Mouse (Mus musculus) cortical plate, adult 2 months (tissue): ENCODE results near the gene Nme3. TPM values are rescaled to one million over a fixed set of nuclear protein-coding genes. Genes with fewer than 3 reads are reported as not detected.
"Not testable (repeated sequence)": the region's sequence is repeated elsewhere in the genome, so short reads cannot be mapped to it uniquely, and the experiment has no call there.

ENCODE experiments used
- H3K27ac ChIP-seq: fragments of 200-500 bp; 2 replicates; pipeline ENCODE4 v1.5.1; 2012; ENCODE audit warnings: low read length, control low read depth, inconsistent platforms; ENCODE audit not compliant: insufficient read depth
- H3K4me1 ChIP-seq: fragments of 200-500 bp; 2 replicates; pipeline ENCODE4 v1.6.1; 2011; ENCODE audit warnings: low read length; ENCODE audit not compliant: control insufficient read depth, insufficient read depth
- H3K4me3 ChIP-seq: fragments of 200-500 bp; 2 replicates; pipeline ENCODE4 v1.5.1; 2011; ENCODE audit warnings: mild to moderate bottlenecking, low read length, control low read depth; ENCODE audit not compliant: insufficient read depth
- CTCF ChIP-seq: fragments of 200-500 bp; IDR thresholded peaks from 2 replicates; pipeline ENCODE4 v1.5.1; 2011; ENCODE audit warnings: mild to moderate bottlenecking, control low read depth, low read length; ENCODE audit not compliant: insufficient read depth; ENCODE audit errors: extremely low read depth
- POLR2A ChIP-seq: fragments of 200-500 bp; IDR thresholded peaks from 2 replicates; pipeline ENCODE4 v1.6.1; 2011; ENCODE audit warnings: mild to moderate bottlenecking, low read length, control low read depth; ENCODE audit not compliant: insufficient read depth; ENCODE audit errors: extremely low read depth
- polyA plus RNA-seq: library from polyadenylated mRNA; depleted of rRNA; stranded (reverse); fragments of >200 nt; gene quantifications from 2 replicates; pipeline ENCODE4 v1.2.3, GENCODE M21; 2012; rRNA removed

Nme3 gene
- polyA plus RNA-seq, 1 experiment: 94.7 TPM

GRCm38 (mm10) chr17:24929506-24929905 lies 33.2 kb downstream of the Nme3 start:
- Histone ChIP-seq H3K4me3 (no peak overlapping the region), H3K4me1 (peaks cover 8% of the 10 kb centered on the region), H3K27ac (no peak overlapping the region)
- TF ChIP-seq CTCF: no peak
- TF ChIP-seq POLR2A: no peak

DNA sequence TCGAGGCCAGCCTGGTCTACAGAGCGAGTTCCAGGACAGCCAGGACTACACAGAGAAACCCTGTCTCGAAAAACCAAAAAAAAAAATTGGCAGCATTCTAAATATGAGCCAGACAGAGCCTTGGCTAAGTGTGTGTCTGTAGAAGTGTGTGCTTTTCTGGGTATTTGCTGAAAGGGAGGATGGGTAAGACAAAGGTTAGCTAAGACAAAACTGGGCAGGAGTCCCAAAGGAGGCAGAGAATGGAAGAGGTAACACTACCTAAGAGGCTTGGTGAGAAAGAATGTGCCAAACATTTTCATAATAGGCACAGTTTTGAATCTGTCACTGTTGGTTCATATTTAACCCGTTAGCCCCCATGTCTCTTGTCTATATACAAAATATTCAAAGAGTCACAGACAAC lies 36.1 kb downstream of the Nme3 start:
- TF ChIP-seq CTCF: no peak
- TF ChIP-seq POLR2A: no peak

DNA sequence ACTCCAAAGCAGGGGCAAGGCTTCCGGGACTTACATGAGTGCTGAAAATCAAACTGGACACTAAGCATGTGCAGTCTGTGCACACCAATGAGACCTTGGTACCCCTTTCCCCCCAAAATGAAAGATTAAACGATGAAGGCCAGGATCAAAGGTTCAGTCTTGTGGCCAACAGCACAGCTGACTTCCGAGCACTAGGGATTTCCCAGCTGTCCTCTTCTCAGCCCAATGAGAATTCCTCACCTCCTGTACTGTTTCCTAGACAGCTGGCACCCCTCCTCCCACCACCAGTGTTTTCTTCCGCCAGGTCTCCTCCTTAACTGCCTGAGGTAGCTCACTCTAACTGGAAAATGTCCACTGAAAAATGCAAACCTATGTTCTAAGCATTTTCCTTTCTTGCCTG lies 36.9 kb downstream of the Nme3 start:
- Histone ChIP-seq H3K4me3 (no peak overlapping the region), H3K4me1 (peaks cover 11% of the 10 kb centered on the region), H3K27ac (no peak overlapping the region)
- TF ChIP-seq POLR2A (no peak), CTCF (no peak)

More for the DNA sequence above, 36.1 kb downstream of the Nme3 start:
- peaks cover 11% of the 10 kb centered on the region for H3K4me1 ChIP-seq
- no peak overlapping the region for H3K4me3 ChIP-seq
- H3K27ac ChIP-seq: no peak overlapping the region

GRCm38 (mm10) chr17:24934926-24935325 lies 38.6 kb downstream of the Nme3 start:
- TF ChIP-seq POLR2A (no peak), CTCF (no peak)
- H3K4me1 ChIP-seq: peaks cover 11% of the 10 kb centered on the region
- no peak overlapping the region for H3K27ac ChIP-seq
- peak overlapping the region; percentile 96 for H3K4me3 ChIP-seq

GRCm38 (mm10) chr17:24935666-24936065 lies 39.4 kb downstream of the Nme3 start:
- no peak overlapping the region for H3K27ac ChIP-seq

GRCm38 (mm10) chr17:24936259-24937237 lies 40.2 kb downstream of the Nme3 start, which contains the start of gene Mapk8ip3:
TSS of gene Mapk8ip3 (minus strand) at chr17:24936977.
- TF ChIP-seq POLR2A (peak; percentile 96), CTCF (no peak)
- H3K27ac ChIP-seq: peak within 1 kb of the TSS; percentile 72
- peak within 1 kb of the TSS; percentile 96 for H3K4me3 ChIP-seq
- H3K4me1 ChIP-seq: peaks cover 11% of the 10 kb centered on the region

More at GRCm38 (mm10) chr17:24935666-24936065, 39.4 kb downstream of the Nme3 start:
- Histone ChIP-seq H3K4me1 (peaks cover 11% of the 10 kb centered on the region), H3K4me3 (peak overlapping the region; percentile 96)
- TF ChIP-seq POLR2A: no peak
- TF ChIP-seq CTCF: no peak

DNA sequence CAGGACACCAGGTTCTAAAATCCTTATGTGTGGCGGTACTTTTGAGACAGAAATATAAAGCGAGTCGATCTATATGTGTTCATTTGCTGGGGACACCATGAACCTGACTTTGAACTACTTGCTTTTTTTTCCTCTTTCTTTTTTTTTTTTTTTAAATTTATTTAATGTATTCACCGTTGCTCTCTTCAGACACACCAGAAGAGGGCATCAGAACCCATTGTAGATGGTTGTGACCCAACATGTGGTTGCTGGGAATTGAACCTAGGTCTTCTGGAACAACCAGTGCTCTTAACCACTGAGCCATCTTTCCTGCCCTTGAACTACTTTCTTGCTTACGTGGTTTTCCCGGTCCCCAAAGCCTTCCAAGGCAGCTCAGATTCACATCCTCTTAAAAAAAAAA lies 41.0 kb downstream of the Nme3 start:
- peaks cover 11% of the 10 kb centered on the region for H3K4me1 ChIP-seq
- peak overlapping the region; percentile 96 for H3K4me3 ChIP-seq
- peak overlapping the region; percentile 67 for H3K27ac ChIP-seq
- no peak for TF ChIP-seq CTCF
- no peak for TF ChIP-seq POLR2A

DNA sequence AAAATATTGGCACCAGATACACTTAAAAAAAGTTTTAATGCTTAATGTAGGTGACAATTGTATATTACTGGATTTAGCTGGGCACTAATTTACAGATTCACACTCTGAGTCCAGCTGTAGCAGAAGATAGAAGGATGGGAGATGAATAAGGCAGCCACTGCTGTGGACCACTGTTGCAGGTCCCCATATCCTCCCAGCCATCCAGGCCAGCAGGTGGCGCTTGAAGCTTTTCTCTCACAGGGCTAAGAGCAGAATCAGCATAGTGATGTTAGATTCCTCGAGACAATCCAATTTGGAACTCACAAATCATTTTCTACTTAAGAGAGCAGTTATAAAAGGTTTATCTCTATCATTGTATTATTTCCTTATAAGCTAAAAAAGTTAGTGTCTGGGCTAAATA lies 46.2 kb downstream of the Nme3 start:
- H3K4me1 ChIP-seq, H3K27ac ChIP-seq, H3K4me3 ChIP-seq: not testable (repeated sequence)
- TF ChIP-seq CTCF: peak; percentile 39; the same call in 1 of the 2 replicates

DNA sequence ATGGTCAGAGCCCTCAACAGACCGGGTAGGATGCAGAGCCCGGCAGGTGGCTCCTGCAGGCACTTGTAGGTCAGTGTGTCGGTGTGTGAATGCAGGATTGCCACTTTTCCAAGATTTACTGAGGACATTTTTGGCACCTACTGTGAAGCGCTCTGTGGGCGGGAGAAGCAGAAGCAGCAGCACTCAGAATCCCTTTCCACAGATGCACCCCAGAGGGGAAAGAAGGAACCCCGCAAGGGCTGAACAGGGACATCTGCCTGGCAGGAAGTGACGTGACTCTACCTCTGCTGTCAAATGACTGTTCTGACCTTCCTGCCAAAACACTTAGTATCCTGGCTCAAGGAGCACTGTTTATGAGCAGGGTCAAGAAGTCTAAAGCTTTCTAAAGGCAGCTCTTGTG lies 46.7 kb downstream of the Nme3 start:
- no peak for TF ChIP-seq POLR2A
- TF ChIP-seq CTCF: no peak
- H3K4me3 ChIP-seq: no peak overlapping the region
- no peak overlapping the region for H3K27ac ChIP-seq
- no peaks in the 10 kb centered on the region for H3K4me1 ChIP-seq

- H3K4me3 ChIP-seq, H3K4me1 ChIP-seq, H3K27ac ChIP-seq: not testable (repeated sequence)
Measured at GRCm38 (mm10) chr17:24943589-24943988, 47.3 kb downstream of the Nme3 start.

Other genes with a start within 250 kb of the Nme3 start
- 68.2 and 69.0 TPM in 2 replicates for gene Slc9a3r2, start 246.2 kb upstream of the Nme3 start, polyA plus RNA-seq
- 0.34 and 0.50 TPM in 2 replicates for gene Npw, start 238.0 kb upstream of the Nme3 start, polyA plus RNA-seq
- 53.5 and 53.6 TPM in 2 replicates for gene Zfp598, start 226.8 kb upstream of the Nme3 start, polyA plus RNA-seq
- gene Syngr3, start 206.5 kb upstream of the Nme3 start, polyA plus RNA-seq: 177 and 184 TPM in 2 replicates
- gene Gfer, start 200.3 kb upstream of the Nme3 start, polyA plus RNA-seq: 21.1 and 21.5 TPM in 2 replicates
- gene Noxo1, start 200.3 kb upstream of the Nme3 start, polyA plus RNA-seq: 5.2 and 6.4 TPM in 2 replicates
- 53.0 and 53.7 TPM in 2 replicates for gene Tbl3, start 188.8 kb upstream of the Nme3 start, polyA plus RNA-seq
- 0.32 and 0.33 TPM in 2 replicates for gene Rnf151, start 178.4 kb upstream of the Nme3 start, polyA plus RNA-seq
- 980 and 1,011 TPM in 2 replicates for gene Rps2, start 178.4 kb upstream of the Nme3 start, polyA plus RNA-seq
- 428 and 431 TPM in 2 replicates for gene Ndufb10, start 172.0 kb upstream of the Nme3 start, polyA plus RNA-seq
- 0.48 and 0.57 TPM in 2 replicates for gene Rpl3l, start 168.7 kb upstream of the Nme3 start, polyA plus RNA-seq
- gene Msrb1, start 159.9 kb upstream of the Nme3 start, polyA plus RNA-seq: 47.3 and 53.0 TPM in 2 replicates
- gene Hs3st6, start 143.5 kb upstream of the Nme3 start, polyA plus RNA-seq: 0.29 and 0.44 TPM in 2 replicates
- gene Meiob, start 92.2 kb upstream of the Nme3 start, polyA plus RNA-seq: not detected in 2 replicates
- 138 and 151 TPM in 2 replicates for gene Hagh, start 56.4 kb upstream of the Nme3 start, polyA plus RNA-seq
- gene Fahd1, start 46.1 kb upstream of the Nme3 start, polyA plus RNA-seq: 21.8 and 25.1 TPM in 2 replicates
- not detected in 2 replicates for gene Igfals, start 30.5 kb upstream of the Nme3 start, polyA plus RNA-seq
- gene Nubp2, start 10.2 kb upstream of the Nme3 start, polyA plus RNA-seq: 24.6 and 27.3 TPM in 2 replicates
- 91.9 and 92.7 TPM in 2 replicates for gene Spsb3, start 9.9 kb upstream of the Nme3 start, polyA plus RNA-seq
- 62.4 and 65.0 TPM in 2 replicates for gene Eme2, start 1.4 kb upstream of the Nme3 start, polyA plus RNA-seq
- 115 and 117 TPM in 2 replicates for gene Mrps34, start 1.4 kb upstream of the Nme3 start, polyA plus RNA-seq
- 328 and 355 TPM in 2 replicates for gene Mapk8ip3, start 40.5 kb downstream of the Nme3 start, polyA plus RNA-seq
- gene Jpt2, start 64.2 kb downstream of the Nme3 start, polyA plus RNA-seq: 4.5 and 6.2 TPM in 2 replicates
- gene Cramp1l, start 119.3 kb downstream of the Nme3 start, polyA plus RNA-seq: 22.0 and 23.1 TPM in 2 replicates
- 22.2 and 22.7 TPM in 2 replicates for gene Ift140, start 119.6 kb downstream of the Nme3 start, polyA plus RNA-seq
- 17.8 and 19.4 TPM in 2 replicates for gene Tmem204, start 187.1 kb downstream of the Nme3 start, polyA plus RNA-seq
- gene Telo2, start 219.5 kb downstream of the Nme3 start, polyA plus RNA-seq: 18.5 and 24.8 TPM in 2 replicates
- gene Ptx4, start 224.3 kb downstream of the Nme3 start, polyA plus RNA-seq: 0.19 and 0.34 TPM in 2 replicates
- gene Clcn7, start 236.9 kb downstream of the Nme3 start, polyA plus RNA-seq: 45.6 and 47.0 TPM in 2 replicates